Mouse (Mus musculus) heart, embryonic 14.5 days (tissue): ENCODE data around the gene Slc25a41. TPM values are rescaled to one million over a fixed set of nuclear protein-coding genes. Genes with fewer than 3 reads are reported as not detected.
"Not testable (repeated sequence)": the region's sequence is repeated elsewhere in the genome, so short reads cannot be mapped to it uniquely, and the experiment has no call there.

Experiments
- ATAC-seq: fragments of 200-750 bp; cut with Nextera tagmentation; 2 replicates; pipeline ENCODE4 v1.8.0; 2017; ENCODE audit warnings: low read depth, moderate TSS enrichment; ENCODE audit not compliant: insufficient number of reproducible peaks, insufficient read depth, low FRiP score
- H3K27ac ChIP-seq, 2 experiments: fragments of 200-500 bp in 1 of 2; fragments of 300-500 bp in 1 of 2; sonication (generic) in 1 of 2; replicated peaks in 1 of 2; 2 replicates each; pipeline ENCODE4 v1.5.1; 2012 to 2014; ENCODE audit warnings: low read depth in 2 of 2, low read length in 2 of 2, control low read depth in 1 of 2, mild to moderate bottlenecking in 1 of 2, mixed read lengths in 1 of 2; ENCODE audit not compliant: control insufficient read depth in 1 of 2, insufficient read depth in 1 of 2
- H3K27me3 ChIP-seq: fragments of 300-500 bp; sonication (generic); 2 replicates; pipeline ENCODE4 v1.6.1; 2014; ENCODE audit warnings: mild to moderate bottlenecking, low read length, control low read depth; ENCODE audit not compliant: control insufficient read depth, insufficient read depth
- H3K36me3 ChIP-seq: fragments of 300-500 bp; sonication (generic); 2 replicates; pipeline ENCODE4 v1.6.1; 2014; ENCODE audit warnings: mild to moderate bottlenecking, control low read depth, low read length, mixed read lengths; ENCODE audit not compliant: control insufficient read depth, insufficient read depth
- H3K4me1 ChIP-seq, 2 experiments: fragments of 200-500 bp in 1 of 2; fragments of 300-500 bp in 1 of 2; sonication (generic) in 1 of 2; 2 replicates each; pipeline ENCODE4 v1.6.1; 2012 to 2014; ENCODE audit warnings: low read length in 2 of 2, control low read depth in 1 of 2, mixed read lengths in 1 of 2; ENCODE audit not compliant: control insufficient read depth in 2 of 2, insufficient read depth in 2 of 2
- H3K4me2 ChIP-seq: fragments of 300-500 bp; sonication (generic); 2 replicates; pipeline ENCODE4 v1.6.1; 2014; ENCODE audit warnings: mild to moderate bottlenecking, low read length
- H3K4me3 ChIP-seq, 2 experiments: fragments of 200-500 bp in 1 of 2; fragments of 300-500 bp in 1 of 2; sonication (generic) in 1 of 2; 2 replicates each; pipeline ENCODE4 v1.5.1; 2012 to 2014; ENCODE audit warnings: low read length in 2 of 2, mild to moderate bottlenecking in 2 of 2, control low read depth in 1 of 2, low read depth in 1 of 2, moderate library complexity in 1 of 2; ENCODE audit not compliant: control insufficient read depth in 1 of 2, insufficient read depth in 1 of 2
- H3K9ac ChIP-seq: fragments of 300-500 bp; sonication (generic); 2 replicates; pipeline ENCODE4 v1.6.1; 2014; ENCODE audit warnings: mild to moderate bottlenecking, low read length
- H3K9me3 ChIP-seq: fragments of 300-500 bp; sonication (generic); 2 replicates; pipeline ENCODE4 v1.6.1; 2016; ENCODE audit warnings: low read length, control low read depth; ENCODE audit not compliant: control insufficient read depth
- WGBS: fragments of 180-500 bp; shearing (Covaris S2); extraction: QIAGEN DNeasy Blood & Tissue Kit; methylation state at CpG from one replicate; pipeline ENCODE4 v1.1.7; 2014; 5-methylcytosine and 5-hydroxymethylcytosine counted together
- polyA plus RNA-seq: library from polyadenylated mRNA; unstranded; fragments of >200 nt; fragmentation: Nextera tagmentation; extraction: Ambion mirVana; gene quantifications from 2 replicates; pipeline ENCODE4 v1.2.1, GENCODE M21; 2014

Slc25a41 gene
- polyA plus RNA-seq, 1 experiment from 2014 or later, result not detected

GRCm38 (mm10) chr17:57060231-57060801, 18.9 kb upstream of the Slc25a41 start:
- peak; percentile 85 for ATAC-seq
- Histone ChIP-seq H3K36me3 (peaks cover 15% of the 10 kb centered on the region), H3K4me3 (peak overlapping the region; percentile 69 to 80), H3K9me3 (no peaks in the 10 kb centered on the region), H3K27me3 (peaks cover 42% of the 10 kb centered on the region), H3K4me1 (peaks cover 18 to 28% of the 10 kb centered on the region in 2 experiments; a peak in 3 of 4 replicates), H3K27ac (peak overlapping the region; percentile 57 to 69), H3K9ac (peak overlapping the region; percentile 81), H3K4me2 (peak overlapping the region; percentile 68)
- under 1% methylated on average over 44 of the region's 44 CpGs for WGBS

GRCm38 (mm10) chr17:57059486-57059977, 18.1 kb upstream of the Slc25a41 start, which contains the start of gene Slc25a23:
Slc25a23 (minus strand) TSS chr17:57059863.
- H3K4me3 ChIP-seq, result peak within 1 kb of the TSS; percentile 69 to 80
- WGBS, result under 1% methylated on average over 31 of the region's 45 CpGs
- H3K9ac ChIP-seq, result peak within 1 kb of the TSS; percentile 81
- no peaks in the 10 kb centered on the region for H3K9me3 ChIP-seq
- peaks cover 22% of the 10 kb centered on the region for H3K36me3 ChIP-seq
- peak within 1 kb of the TSS; percentile 57 to 69 for H3K27ac ChIP-seq
- peak; percentile 57 for ATAC-seq
- peaks cover 34% of the 10 kb centered on the region for H3K27me3 ChIP-seq
- peaks cover 18 to 28% of the 10 kb centered on the region in 2 experiments; a peak in 3 of 4 replicates for H3K4me1 ChIP-seq
- peak within 1 kb of the TSS; percentile 68 for H3K4me2 ChIP-seq

DNA sequence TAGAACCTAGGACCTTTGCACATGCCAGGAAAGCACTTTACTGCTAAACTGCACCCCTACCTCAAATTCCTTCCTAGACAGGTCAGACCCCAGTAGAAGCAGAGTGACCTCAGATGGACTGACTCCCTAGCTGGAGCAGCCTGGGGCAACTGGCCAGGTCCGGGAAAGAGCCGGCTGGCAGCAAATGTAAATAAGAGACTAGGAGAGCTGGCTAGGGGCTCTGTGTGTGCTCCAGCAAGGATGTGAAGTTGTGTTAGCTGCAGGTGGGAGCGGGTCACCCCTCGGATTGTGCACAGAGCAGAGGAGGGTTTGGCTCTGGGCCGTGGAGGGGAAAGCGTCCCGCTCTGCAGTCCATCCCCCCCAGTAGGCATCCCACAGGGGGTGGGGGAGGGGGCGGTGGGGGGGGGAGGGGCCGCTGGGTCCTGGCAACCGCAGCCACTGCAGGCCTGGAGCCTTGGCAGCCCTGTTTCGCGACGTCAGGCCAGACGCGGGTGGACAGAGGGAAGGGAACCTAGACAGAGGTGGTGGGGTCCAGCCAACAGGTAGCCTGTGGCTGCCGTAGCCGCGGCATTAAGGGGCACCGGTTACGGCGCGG, 17.5 kb upstream of the Slc25a41 start, which contains the start of gene Crb3:
Gene Crb3, plus strand, starts transcription at position 215 of the 595 bp plus-strand sequence.
- Histone ChIP-seq H3K27ac (peak within 1 kb of the TSS; percentile 57), H3K4me1 (peaks cover 18 to 28% of the 10 kb centered on the region in 2 experiments; a peak in 3 of 4 replicates), H3K9me3 (no peaks in the 10 kb centered on the region), H3K4me2 (peak within 1 kb of the TSS; percentile 68), H3K4me3 (peak within 1 kb of the TSS; percentile 69 to 80), H3K27me3 (peaks cover 29% of the 10 kb centered on the region), H3K36me3 (peaks cover 28% of the 10 kb centered on the region), H3K9ac (peak within 1 kb of the TSS; percentile 81)
- ATAC-seq, result no peak; the same call in 1 of the 2 replicates
- 7% methylated on average over 8 of the region's 22 CpGs for WGBS

DNA sequence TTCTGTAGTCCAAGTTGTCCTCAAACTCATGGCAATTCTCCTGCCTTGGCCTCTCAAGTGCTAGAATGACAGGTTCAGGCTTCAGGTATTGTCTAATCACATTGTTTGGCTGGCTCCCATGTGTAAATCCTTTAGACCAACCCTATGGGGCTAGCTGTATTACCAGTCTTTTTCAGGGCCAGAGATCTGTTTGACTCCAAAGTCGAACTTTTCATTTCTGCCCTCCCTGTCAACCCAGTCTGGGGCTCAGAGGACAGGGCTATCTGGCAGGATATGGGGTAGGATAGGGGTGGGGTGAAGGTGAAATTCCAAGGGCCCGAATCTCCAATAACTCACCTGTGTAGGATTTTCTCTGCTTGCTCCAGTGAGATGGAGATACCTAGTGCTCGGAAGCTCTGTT, 14.8 kb upstream of the Slc25a41 start:
- no peaks in the 10 kb centered on the region for H3K9me3 ChIP-seq
- no peak overlapping the region for H3K27ac ChIP-seq
- peaks cover 5% of the 10 kb centered on the region for H3K27me3 ChIP-seq
- no peak overlapping the region for H3K4me3 ChIP-seq
- H3K4me2 ChIP-seq, result no peak overlapping the region
- H3K4me1 ChIP-seq, result peaks cover 9 to 19% of the 10 kb centered on the region in 2 experiments; a peak in 3 of 4 replicates
- ATAC-seq, result no peak
- WGBS, result 85% methylated on average over 3 of the region's 3 CpGs
- peaks cover 55% of the 10 kb centered on the region for H3K36me3 ChIP-seq
- no peak overlapping the region for H3K9ac ChIP-seq

DNA sequence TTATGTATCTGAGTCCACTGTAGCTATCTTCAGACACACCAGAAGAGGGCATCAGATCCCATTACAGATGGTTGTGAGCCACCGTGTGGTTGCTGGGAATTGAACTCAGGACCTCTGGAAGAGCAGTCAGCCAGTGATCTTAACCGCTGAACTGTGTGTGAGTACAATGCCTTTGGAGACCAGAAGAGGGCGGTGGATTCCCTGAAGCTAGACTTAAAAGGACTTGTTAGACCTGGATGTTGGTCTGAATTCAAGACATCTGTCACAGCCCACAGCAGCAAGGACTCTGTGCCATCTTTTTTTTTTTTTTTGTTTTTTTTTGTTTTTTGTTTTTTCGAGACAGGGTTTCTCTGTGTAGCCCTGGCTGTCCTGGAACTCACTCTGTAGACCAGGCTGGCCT, 10.2 kb upstream of the Slc25a41 start:
- H3K4me1 ChIP-seq, H3K4me3 ChIP-seq, H3K4me2 ChIP-seq, ATAC-seq, H3K9ac ChIP-seq, H3K27me3 ChIP-seq, H3K9me3 ChIP-seq, H3K27ac ChIP-seq: not testable (repeated sequence)
- WGBS, result 80% methylated on average over 4 of the region's 4 CpGs
- H3K36me3 ChIP-seq, result peaks cover 74% of the 10 kb centered on the region

DNA sequence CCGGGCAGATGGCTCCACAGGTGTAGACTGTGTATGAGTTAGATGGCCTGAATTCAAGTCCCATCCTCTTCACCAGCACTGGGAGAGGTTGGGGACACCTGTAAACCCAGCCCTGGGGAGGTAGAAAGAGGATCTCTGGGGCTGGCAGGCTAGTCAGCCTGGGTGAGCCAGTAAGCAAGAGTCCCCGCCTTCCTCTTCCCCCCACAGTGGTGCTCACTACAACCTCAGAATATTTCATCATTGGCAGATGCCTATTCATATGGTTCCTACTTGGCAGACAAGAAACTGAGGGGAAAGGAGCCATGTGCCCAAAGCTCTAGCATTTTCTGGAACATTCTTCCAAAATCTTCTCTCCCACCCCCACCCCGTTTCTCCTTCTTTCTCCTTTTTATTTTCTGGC, 7.4 kb upstream of the Slc25a41 start:
- 89% methylated on average over 3 of the region's 3 CpGs for WGBS
- peaks cover 64% of the 10 kb centered on the region for H3K36me3 ChIP-seq
- no peak overlapping the region for H3K27ac ChIP-seq
- no peak overlapping the region for H3K4me2 ChIP-seq
- H3K4me1 ChIP-seq, result no peaks in the 10 kb centered on the region
- H3K9me3 ChIP-seq, result no peaks in the 10 kb centered on the region
- no peaks in the 10 kb centered on the region for H3K27me3 ChIP-seq
- H3K4me3 ChIP-seq, result no peak overlapping the region
- no peak for ATAC-seq
- H3K9ac ChIP-seq, result no peak overlapping the region

GRCm38 (mm10) chr17:57047406-57047805, 6.0 kb upstream of the Slc25a41 start:
- H3K4me3 ChIP-seq, result no peak overlapping the region
- no peak overlapping the region for H3K4me2 ChIP-seq
- no peak overlapping the region for H3K9ac ChIP-seq
- H3K36me3 ChIP-seq, result peaks cover 50% of the 10 kb centered on the region
- no peak for ATAC-seq
- H3K9me3 ChIP-seq, result no peaks in the 10 kb centered on the region
- no peak overlapping the region for H3K27ac ChIP-seq
- peaks cover 4 to 6% of the 10 kb centered on the region in 2 experiments for H3K4me1 ChIP-seq
- 33% methylated on average over 5 of the region's 5 CpGs for WGBS
- no peaks in the 10 kb centered on the region for H3K27me3 ChIP-seq
